Mouse (Mus musculus) spleen, postnatal 14 days (tissue): ENCODE results near the gene Mat2a.
A peak's percentile ranks its signal among the peaks of the same experiment; 100 is the strongest.

Source experiments
- DNase-seq, 2 experiments: peaks; one replicate each; pipeline ENCODE4 v3.0.0; 2021 to 2022; ENCODE audit warnings: low spot score in 2 of 2

Mat2a gene

GRCm38 (mm10) chr6:72415964-72416772 is 23.2 kb downstream of the Mat2a start:
- DNase-seq, result no peak

DNA sequence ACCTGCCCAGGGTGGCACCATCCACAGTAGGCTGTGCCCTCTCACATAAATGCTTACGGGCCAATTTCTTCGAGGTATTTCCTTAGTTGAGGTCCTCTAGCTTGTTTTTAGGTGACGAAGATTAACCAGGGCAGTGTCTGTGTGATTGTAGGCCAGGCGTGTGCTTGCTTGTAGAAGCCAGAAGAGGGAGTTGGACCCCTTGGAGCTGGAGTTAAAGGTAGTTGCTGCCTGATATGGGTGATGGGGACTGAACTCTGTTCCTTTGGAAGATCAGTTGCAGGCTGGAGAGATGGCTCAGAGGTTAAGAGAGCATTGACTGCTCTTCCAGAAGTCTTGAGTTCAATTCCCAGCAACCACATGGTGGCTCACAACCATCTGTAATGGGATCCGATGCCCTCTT is 24.2 kb downstream of the Mat2a start:
- no peak for DNase-seq

DNA sequence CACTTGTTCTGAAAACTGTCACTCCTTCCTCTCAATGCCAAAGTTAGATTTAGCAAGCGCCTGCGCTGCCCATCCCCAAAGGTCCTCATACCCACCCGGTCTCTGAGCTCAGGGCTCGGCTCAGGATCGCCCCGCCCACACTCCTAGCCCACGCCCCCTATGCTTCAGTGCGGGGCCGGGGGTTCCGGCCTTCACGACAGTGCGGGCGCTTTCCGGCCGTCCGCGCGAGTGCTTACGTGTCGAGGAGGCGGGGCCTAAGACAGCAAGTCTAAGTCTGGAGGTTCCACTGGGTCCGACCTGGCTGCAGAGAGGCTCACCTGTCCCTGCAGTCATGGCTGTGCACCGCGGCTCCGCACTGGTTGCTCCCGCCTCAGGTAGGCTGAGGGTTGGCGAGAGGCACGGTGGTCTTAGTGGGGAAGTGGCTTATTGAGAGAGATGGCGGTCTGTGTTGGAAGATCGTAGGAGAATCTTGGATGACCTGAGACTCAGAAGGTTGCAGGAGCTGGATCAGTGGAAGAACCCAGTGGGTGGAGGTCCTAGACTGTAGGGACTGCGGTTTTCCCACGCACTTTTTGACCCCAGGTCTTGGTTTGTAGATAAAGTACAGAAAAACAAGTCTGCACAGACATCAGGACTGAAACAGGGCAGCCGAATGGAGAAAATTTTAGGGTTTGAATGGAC is 25.1 kb downstream of the Mat2a start, which contains the start of gene Ggcx:
Gene Ggcx (plus strand): TSS at position 233 of the 681 bp plus-strand sequence.
- DNase-seq, result peak; percentile 86 to 91

DNA sequence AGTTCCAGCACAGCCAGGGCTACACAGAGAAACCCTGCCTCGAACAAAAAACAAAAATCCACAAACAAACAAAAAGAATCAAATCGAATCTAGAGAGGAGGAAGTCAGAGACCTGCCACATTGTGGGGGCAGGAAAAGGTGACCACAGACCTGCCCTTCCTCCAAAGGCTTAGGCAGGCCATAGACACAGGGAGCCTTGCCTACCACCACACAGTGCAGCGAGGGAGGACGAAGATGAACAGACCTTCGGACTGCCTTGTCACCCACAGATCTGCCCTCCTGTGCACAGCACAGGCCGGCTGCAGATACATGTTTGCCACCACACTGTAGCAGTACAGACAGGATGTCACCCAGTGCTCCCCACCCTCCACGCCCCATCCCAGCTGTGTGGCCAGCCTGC is 28.8 kb downstream of the Mat2a start:
- DNase-seq, result no peak

GRCm38 (mm10) chr6:72410003-72410402 is 29.4 kb downstream of the Mat2a start:
- no peak for DNase-seq

- DNase-seq, result peak in 1 of 2 experiments; percentile 59
Measured at GRCm38 (mm10) chr6:72409567-72409966, 29.8 kb downstream of the Mat2a start.

DNA sequence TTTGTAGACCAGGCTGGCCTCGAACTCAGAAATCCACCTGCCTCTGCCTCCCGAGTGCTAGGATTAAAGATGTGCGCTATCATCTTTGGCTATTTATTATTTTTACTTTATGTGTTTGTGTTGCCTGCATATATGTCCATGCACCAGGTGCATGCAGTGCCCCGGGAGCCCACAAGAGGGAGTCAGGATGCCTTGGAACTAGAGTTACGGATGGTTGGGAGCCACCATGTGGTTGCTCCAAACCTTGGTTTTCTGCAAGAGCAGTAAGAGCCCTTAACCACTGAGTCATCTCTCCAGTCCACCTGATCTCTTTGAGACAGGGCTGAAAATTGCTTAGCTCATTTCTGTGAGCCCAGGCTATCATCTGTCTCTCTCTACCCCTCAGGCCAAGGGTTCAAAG is 32.2 kb downstream of the Mat2a start:
- peak; percentile 65 to 83 for DNase-seq

GRCm38 (mm10) chr6:72405356-72405755 is 34.0 kb downstream of the Mat2a start:
- DNase-seq, result no peak

- DNase-seq, result peak; percentile 69 to 76
Measured at GRCm38 (mm10) chr6:72401875-72402274, 37.5 kb downstream of the Mat2a start.

GRCm38 (mm10) chr6:72399967-72400366 is 39.4 kb downstream of the Mat2a start:
- no peak for DNase-seq

DNA sequence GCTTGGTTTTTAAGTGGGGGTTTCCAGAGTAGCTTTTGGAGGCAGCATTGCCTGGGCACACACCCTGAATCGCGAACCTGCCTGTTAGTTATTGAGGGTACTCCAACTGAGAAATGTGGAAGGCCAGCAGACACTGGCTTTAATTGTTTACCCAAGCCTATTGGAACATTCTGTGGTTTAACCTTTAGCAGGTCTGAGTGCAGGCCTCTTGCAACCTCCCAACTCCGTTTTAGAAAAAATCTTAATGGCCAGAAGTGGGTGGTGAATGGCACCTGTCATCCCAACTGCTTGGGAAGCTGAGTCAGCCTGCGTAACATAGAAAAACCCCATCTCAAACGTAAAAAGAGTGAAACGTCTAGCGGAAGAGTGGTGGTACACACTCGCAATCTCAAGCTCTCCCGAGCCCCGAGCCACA is 42.5 kb downstream of the Mat2a start:
- DNase-seq, result no peak

DNA sequence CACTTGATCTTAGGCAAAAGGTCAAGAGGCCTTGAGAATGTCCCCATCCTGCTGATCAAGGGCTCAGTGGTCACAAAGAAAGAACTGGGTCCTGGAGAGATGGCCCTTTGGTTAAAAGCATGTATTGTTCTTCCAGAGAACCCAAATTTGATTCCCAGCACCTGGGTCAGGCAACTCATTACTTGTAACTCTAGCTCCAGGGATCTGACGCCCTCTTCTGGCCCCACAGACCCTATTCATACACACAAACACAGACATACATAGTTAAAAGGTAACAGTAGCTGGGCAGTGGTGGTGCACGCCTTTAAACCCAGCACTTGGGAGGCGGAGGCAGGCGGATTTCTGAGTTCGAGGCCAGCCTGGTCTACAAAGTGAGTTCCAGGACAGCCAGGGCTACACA is 47.0 kb downstream of the Mat2a start:
- no peak for DNase-seq

GRCm38 (mm10) chr6:72390795-72391521 is 48.4 kb downstream of the Mat2a start:
- DNase-seq, result no peak

- DNase-seq, result peak; percentile 60 to 63
Measured at GRCm38 (mm10) chr6:72389941-72390771, 49.2 kb downstream of the Mat2a start, which contains the start of gene Vamp8. Gene Vamp8 (minus strand): TSS chr6:72390703.

DNA sequence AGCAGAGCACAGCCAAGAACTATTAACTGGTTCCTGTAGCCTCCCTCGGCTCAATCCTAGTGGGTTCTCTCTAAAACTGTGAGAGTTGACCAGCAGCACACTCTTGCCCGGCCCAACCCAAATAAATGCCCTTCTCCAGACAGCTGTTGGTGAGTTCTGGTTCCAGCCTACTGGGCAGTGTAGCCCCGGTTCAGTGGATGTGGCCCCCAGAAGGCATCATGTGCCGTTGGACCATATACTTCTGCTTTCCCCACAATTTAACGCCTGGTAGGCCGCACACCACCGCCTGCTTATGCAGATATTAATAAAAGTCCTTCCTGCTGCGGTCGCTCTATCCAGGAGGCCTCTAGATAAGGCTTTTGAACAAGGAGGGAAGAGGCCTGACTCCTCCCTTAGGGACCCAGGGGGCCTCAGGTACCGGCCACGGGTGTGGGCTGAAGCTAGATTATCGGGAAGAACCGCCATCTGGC is 49.9 kb downstream of the Mat2a start:
- DNase-seq, result no peak

DNA sequence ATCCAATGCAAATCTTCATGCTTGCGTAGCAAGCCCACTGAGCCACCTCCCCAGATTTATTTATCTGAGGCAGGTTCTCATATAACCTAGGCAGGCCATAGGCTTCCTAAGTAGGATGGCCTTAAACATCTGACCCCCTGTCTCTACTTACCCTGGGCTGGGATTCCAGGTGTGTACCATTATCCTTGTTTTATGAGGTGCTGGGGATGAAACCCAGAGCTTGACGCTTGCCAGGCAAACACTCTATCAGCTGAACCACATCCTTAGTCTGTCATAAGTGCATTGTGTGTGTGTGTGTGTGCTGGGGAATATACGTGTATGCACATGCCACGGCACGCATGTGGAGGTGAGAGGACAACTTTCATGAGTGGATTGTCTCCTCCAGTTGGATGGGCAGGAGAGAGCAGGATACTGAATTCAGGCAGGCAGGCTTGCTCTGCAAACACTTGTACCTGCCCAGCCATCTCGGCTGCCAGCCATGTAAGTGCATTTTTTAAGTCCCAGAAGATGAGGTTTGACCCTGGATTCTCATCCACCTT is 50.5 kb downstream of the Mat2a start:
- no peak for DNase-seq

GRCm38 (mm10) chr6:72388266-72388665 is 51.1 kb downstream of the Mat2a start:
- DNase-seq, result no peak

DNA sequence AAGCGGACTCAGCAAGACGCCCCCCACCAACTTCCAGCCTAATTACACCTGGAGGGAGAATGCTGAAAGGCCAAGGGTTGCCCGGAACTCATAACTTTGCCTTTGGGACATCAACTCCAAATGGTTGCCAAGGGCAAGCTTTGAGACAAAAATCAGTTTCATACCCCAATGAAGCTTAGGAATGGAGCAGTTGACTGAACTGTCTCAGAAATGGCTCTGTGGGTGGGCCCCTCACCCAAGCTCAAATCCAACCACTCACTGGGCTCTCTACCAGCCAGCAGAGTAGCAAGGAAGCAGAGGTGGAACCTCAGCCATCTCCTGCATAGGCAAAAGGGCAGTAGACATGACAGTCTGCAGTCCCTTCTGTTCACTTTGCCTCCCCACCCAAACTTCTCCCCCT is 51.5 kb downstream of the Mat2a start:
- no peak for DNase-seq

- no peak for DNase-seq
Measured at GRCm38 (mm10) chr6:72386561-72386960, 52.8 kb downstream of the Mat2a start.

DNA sequence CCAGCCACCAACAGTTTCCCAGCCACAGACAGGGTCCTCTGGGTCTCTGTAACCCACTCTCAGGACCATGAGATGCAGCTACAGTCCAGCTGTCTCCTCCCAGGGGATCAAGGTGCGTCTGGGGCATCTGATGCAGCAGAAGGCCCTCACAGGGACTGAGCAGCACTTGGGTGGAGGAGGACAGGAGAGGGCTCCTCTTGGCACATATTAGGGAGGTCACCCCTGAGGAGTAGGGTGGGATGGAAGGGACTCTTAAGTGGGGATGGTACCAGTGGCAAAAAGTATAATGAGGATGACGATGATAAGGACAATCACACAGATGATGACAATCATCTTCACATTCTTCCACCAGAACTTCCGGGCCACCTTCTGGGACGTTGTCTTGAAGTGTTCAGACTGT is 54.1 kb downstream of the Mat2a start:
- DNase-seq, result no peak

GRCm38 (mm10) chr6:72383952-72384351 is 55.4 kb downstream of the Mat2a start:
- DNase-seq, result no peak
